Mouse (Mus musculus) intestine, postnatal 0 days (tissue): ENCODE results near the gene Slfn2. TPM values are rescaled to one million over a fixed set of nuclear protein-coding genes. Genes with fewer than 3 reads are reported as not detected.
A peak's percentile ranks its signal among the peaks of the same experiment; 100 is the strongest.

Experiments
- ATAC-seq: fragments of 200-750 bp; cut with Nextera tagmentation; 2 replicates; pipeline ENCODE4 v1.8.0; 2017; ENCODE audit warnings: mild to moderate bottlenecking, moderate TSS enrichment, moderate library complexity
- H3K27ac ChIP-seq: fragments of 300-500 bp; sonication (generic); 2 replicates; pipeline ENCODE4 v1.5.1; 2014; ENCODE audit warnings: mild to moderate bottlenecking, low read depth, low read length, moderate library complexity
- H3K27me3 ChIP-seq: fragments of 300-500 bp; sonication (generic); replicated peaks from 2 replicates; pipeline ENCODE4 v1.6.1; 2014; ENCODE audit warnings: low read length, mixed read lengths; ENCODE audit not compliant: control insufficient read depth, insufficient read depth
- H3K36me3 ChIP-seq: fragments of 300-500 bp; sonication (generic); 2 replicates; pipeline ENCODE4 v1.6.1; 2014; ENCODE audit warnings: mild to moderate bottlenecking, moderate library complexity; ENCODE audit not compliant: control insufficient read depth, insufficient read depth
- H3K4me1 ChIP-seq: fragments of 300-500 bp; sonication (generic); replicated peaks from 2 replicates; pipeline ENCODE4 v1.6.1; 2014; ENCODE audit warnings: antibody characterized with exemption, low read length, mixed read lengths; ENCODE audit not compliant: control insufficient read depth, insufficient read depth
- H3K4me2 ChIP-seq: fragments of 300-500 bp; sonication (generic); replicated peaks from 2 replicates; pipeline ENCODE4 v1.6.1; 2014; ENCODE audit warnings: low read depth, mild to moderate bottlenecking, moderate library complexity
- H3K4me3 ChIP-seq: fragments of 300-500 bp; sonication (generic); 2 replicates; pipeline ENCODE4 v1.5.1; 2014; ENCODE audit warnings: low read depth, low read length
- H3K9ac ChIP-seq: fragments of 300-500 bp; sonication (generic); 2 replicates; pipeline ENCODE4 v1.6.1; 2014; ENCODE audit warnings: mild to moderate bottlenecking, low read depth, low read length
- H3K9me3 ChIP-seq: fragments of 300-500 bp; sonication (generic); 2 replicates; pipeline ENCODE4 v1.6.1; 2016; ENCODE audit warnings: mixed run types; ENCODE audit not compliant: control insufficient read depth
- CTCF ChIP-seq: sonication (generic); IDR thresholded peaks from 2 replicates; pipeline ENCODE4 v1.5.1; 2016; ENCODE audit warnings: low read depth, mild to moderate bottlenecking, control low read depth, antibody characterized with exemption, moderate library complexity
- WGBS: fragments of 180-500 bp; shearing (Covaris S2); extraction: QIAGEN DNeasy Blood & Tissue Kit; methylation state at CpG from one replicate; pipeline ENCODE4 v1.1.7; 2014; 5-methylcytosine and 5-hydroxymethylcytosine counted together
- microRNA-seq: library from miRNA; unstranded; fragments of <30 nt; microRNA quantifications from one replicate; pipeline ENCODE4, GENCODE M21; 2016
- polyA plus RNA-seq: library from polyadenylated mRNA; unstranded; fragments of >200 nt; fragmentation: Nextera tagmentation; extraction: Ambion mirVana; gene quantifications from 2 replicates; pipeline ENCODE4 v1.2.1, GENCODE M21; 2015

The Slfn2 gene
- polyA plus RNA-seq, 1 experiment from 2014 or later: 21.0 TPM

DNA sequence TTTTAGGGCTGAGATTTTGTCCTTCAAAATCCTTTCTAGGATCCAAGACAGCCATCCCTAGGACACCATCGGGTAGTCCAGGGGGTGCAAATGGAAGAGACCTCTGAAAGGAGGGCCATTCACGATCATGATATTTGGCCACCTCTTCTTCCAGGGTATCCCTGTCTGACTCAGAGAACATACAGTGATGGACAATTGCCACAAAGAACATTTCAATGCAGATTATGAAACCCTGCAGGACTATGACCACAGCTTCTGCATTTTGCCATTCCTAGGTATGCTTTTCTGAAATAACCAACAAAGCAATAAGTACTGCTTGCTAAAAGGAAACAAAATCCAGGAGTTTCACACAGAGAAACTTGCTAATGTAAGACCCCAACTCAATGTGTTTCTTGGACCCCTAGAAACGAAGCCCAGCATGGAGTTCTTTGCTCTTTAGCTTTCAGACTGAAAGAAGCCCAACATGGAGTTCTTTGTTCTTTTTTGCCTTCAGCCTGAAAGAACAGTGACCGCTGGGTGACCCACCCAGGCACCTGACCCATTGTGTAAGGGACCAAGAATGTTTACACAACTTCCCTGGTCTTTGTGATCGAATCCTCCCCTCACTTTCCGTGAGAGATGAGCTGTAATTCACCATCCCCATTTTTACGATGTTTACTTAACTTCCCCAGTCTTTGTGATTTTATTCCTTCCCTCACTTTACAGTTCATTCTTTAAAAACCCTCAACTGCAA lies 18.0 kb downstream of the Slfn2 start:
- ATAC-seq: no peak
- WGBS: 53% methylated on average over 7 of the region's 7 CpGs

DNA sequence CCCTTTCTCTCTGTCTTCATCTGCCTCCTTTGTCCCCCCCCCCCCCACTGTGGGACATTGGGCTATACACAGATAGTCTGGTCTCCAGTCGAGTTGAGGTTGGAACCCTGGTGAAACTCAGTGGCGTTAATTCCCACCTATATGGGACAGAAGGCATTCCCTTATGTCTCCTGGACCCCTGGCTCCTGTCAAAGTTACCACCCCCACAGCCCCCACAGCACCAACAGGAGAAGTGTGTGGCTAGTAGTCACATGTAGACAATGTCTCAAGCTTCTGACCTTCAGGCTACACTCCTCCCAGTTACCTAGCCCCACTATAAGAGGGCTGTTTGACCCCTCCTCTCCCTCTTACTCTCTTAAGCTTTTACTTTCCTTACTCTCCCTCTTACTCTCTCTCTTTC lies 19.2 kb downstream of the Slfn2 start:
- Histone ChIP-seq H3K36me3 (no peaks in the 10 kb centered on the region), H3K27ac (no peak overlapping the region), H3K4me3 (no peak overlapping the region), H3K9ac (no peak overlapping the region), H3K9me3 (0 out of 2 replicates have a peak, but pooled peaks cover 4% of the 10 kb centered on the region), H3K27me3 (no peaks in the 10 kb centered on the region), H3K4me1 (no peaks in the 10 kb centered on the region), H3K4me2 (no peak overlapping the region)
- no peak for TF ChIP-seq CTCF
- WGBS: 89% methylated on average over 2 of the region's 2 CpGs
- ATAC-seq: no peak

More for the DNA sequence above, 18.0 kb downstream of the Slfn2 start:
- H3K4me1 ChIP-seq: no peaks in the 10 kb centered on the region
- H3K9ac ChIP-seq: no peak overlapping the region
- H3K9me3 ChIP-seq: 0 out of 2 replicates have a peak, but pooled peaks cover 4% of the 10 kb centered on the region
- TF ChIP-seq CTCF: no peak
- H3K27ac ChIP-seq: no peak overlapping the region
- no peaks in the 10 kb centered on the region for H3K36me3 ChIP-seq
- no peak overlapping the region for H3K4me3 ChIP-seq
- no peaks in the 10 kb centered on the region for H3K27me3 ChIP-seq
- no peak overlapping the region for H3K4me2 ChIP-seq

DNA sequence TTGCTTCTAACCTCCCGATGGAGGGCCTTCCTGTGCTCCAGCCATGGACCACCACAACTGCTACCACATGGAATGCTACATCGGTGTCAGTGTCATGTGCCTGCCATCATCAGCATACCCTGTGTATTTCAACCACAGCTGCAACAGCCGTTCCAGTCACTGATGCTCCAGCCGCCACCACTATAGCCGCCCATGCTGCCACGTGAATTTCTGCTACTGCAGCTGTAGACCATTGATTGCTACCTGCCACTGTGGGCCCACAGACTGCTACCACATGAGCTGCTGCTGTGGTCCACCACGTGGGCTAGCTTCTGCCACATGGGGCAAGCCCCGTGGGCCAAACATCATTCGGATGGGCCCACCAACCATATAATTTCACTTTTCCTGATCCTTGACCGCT lies 19.8 kb downstream of the Slfn2 start:
- Histone ChIP-seq H3K36me3 (no peaks in the 10 kb centered on the region), H3K4me2 (no peak overlapping the region), H3K9ac (no peak overlapping the region), H3K27ac (no peak overlapping the region), H3K9me3 (0 out of 2 replicates have a peak, but pooled peaks cover 4% of the 10 kb centered on the region), H3K27me3 (no peaks in the 10 kb centered on the region), H3K4me3 (no peak overlapping the region), H3K4me1 (no peaks in the 10 kb centered on the region)
- no peak for TF ChIP-seq CTCF
- 88% methylated on average over 10 of the region's 10 CpGs for WGBS
- no peak for ATAC-seq

DNA sequence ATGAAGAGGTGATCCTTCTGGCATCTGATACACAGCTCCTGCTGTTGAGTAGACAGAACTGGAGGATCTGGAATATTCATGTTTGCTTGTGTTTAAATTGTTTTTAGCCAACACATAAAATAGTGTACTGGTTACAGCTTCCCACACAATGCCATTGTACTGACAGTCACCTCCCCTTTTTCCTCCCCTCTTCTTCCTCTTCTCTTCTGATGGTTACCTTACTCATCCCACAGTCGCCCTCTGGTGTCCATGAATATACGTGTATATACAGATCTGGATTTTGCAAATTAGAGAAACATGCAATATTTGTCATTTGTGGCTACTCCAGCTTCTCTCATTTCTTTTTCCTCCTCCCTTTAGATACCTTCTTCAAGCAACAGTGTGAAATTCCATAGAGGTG lies 50.2 kb downstream of the Slfn2 start:
- WGBS: 23% methylated on average over 2 of the region's 2 CpGs
- Histone ChIP-seq H3K9me3 (no peaks in the 10 kb centered on the region), H3K36me3 (no peaks in the 10 kb centered on the region), H3K4me1 (no peaks in the 10 kb centered on the region), H3K4me3 (no peak overlapping the region), H3K27me3 (no peaks in the 10 kb centered on the region), H3K9ac (no peak overlapping the region), H3K27ac (no peak overlapping the region), H3K4me2 (no peak overlapping the region)
- ATAC-seq: no peak
- peak; percentile 71 for TF ChIP-seq CTCF

DNA sequence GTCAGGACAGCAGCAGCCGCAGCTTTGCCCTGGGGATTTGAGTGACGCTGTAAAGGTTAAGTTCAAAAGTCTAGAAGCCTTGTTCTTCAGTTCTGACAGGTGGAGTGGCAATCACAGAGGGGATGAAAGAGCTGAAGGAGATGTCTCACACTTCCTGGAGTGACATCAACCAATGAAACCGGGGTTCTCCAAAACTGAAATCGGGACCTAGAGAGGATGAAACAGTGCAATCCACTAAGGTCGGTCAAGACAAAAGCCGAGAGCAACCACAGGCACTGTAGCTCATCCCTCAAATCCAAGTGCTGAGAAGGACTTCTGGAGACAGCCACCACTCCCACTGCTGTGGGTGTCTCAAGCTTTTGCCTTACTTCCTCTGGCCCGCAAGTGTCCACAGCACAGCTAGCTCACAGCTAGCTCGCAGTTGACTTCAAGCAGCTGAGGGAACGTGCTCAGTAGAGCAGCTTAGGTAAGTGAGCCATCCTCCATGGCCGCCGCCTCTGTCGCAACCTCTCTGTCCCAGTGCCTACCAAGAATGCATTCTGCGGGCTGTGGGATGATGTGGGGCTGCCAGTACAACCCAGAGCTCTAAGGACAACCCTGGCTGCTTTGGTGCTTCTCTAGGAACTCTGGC lies 51.8 kb downstream of the Slfn2 start, which contains the start of gene Slfn1:
Gene Slfn1, plus strand, starts transcription at position 253 of the 631 bp plus-strand sequence.
- no peak for TF ChIP-seq CTCF
- no peak for ATAC-seq
- no peak within 1 kb of the TSS for H3K4me3 ChIP-seq
- H3K4me2 ChIP-seq: no peak within 1 kb of the TSS
- no peaks in the 10 kb centered on the region for H3K9me3 ChIP-seq
- no peak within 1 kb of the TSS for H3K9ac ChIP-seq
- WGBS: 86% methylated on average over 13 of the region's 13 CpGs
- no peaks in the 10 kb centered on the region for H3K4me1 ChIP-seq
- no peaks in the 10 kb centered on the region for H3K27me3 ChIP-seq
- H3K36me3 ChIP-seq: no peaks in the 10 kb centered on the region
- H3K27ac ChIP-seq: no peak within 1 kb of the TSS

DNA sequence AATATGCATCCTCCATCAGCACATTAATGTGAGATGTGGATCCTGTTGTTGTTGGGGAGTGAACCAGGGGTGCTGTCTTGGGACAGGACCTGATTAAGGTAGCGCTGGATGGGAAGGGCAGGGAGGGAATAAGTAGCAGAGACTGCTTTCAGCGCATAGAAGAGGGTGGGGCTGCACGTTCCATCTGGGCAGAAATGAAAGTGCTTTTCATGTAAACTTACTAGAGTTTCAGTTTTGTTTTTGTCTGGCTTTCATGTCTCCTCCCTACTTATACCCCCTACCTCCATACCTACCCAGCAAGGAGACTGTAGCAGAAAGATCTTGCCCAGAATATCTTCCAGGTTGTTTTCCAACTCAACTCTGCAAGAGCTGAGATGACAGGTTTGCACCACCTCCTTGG lies 53.1 kb downstream of the Slfn2 start:
- no peak for ATAC-seq
- H3K27me3 ChIP-seq: no peaks in the 10 kb centered on the region
- 44% methylated on average over 3 of the region's 3 CpGs for WGBS
- no peak for TF ChIP-seq CTCF
- no peak overlapping the region for H3K27ac ChIP-seq
- H3K4me3 ChIP-seq: no peak overlapping the region
- no peak overlapping the region for H3K9ac ChIP-seq
- H3K36me3 ChIP-seq: no peaks in the 10 kb centered on the region
- H3K4me2 ChIP-seq: no peak overlapping the region
- no peaks in the 10 kb centered on the region for H3K4me1 ChIP-seq
- H3K9me3 ChIP-seq: no peaks in the 10 kb centered on the region

Small RNA genes lying within 50 kb of the gene (microRNA-seq; reads per million reads assigned to microRNA genes)
- not detected for gene Gm27598

Other genes with a start within 250 kb of the Slfn2 start
- 9.7 and 9.8 TPM in 2 replicates for gene Rffl, start 193.9 kb upstream of the Slfn2 start, polyA plus RNA-seq
- gene Rad51d, start 174.5 kb upstream of the Slfn2 start, polyA plus RNA-seq: 9.1 and 9.7 TPM in 2 replicates
- gene Fndc8, start 173.0 kb upstream of the Slfn2 start, polyA plus RNA-seq: 0.09 and 0.16 TPM in 2 replicates
- gene Nle1, start 156.7 kb upstream of the Slfn2 start, polyA plus RNA-seq: 8.0 and 10.2 TPM in 2 replicates
- 1.6 and 1.9 TPM in 2 replicates for gene Unc45b, start 154.6 kb upstream of the Slfn2 start, polyA plus RNA-seq
- 3.7 and 3.9 TPM in 2 replicates for gene Slfn5, start 113.8 kb upstream of the Slfn2 start, polyA plus RNA-seq
- 5.0 and 5.6 TPM in 2 replicates for gene Slfn9, start 73.3 kb upstream of the Slfn2 start, polyA plus RNA-seq
- 0.25 and 0.30 TPM in 2 replicates for gene Slfn8, start 44.3 kb upstream of the Slfn2 start, polyA plus RNA-seq
- gene Slfn1, start 51.7 kb downstream of the Slfn2 start, polyA plus RNA-seq: 0.51 and 0.53 TPM in 2 replicates
- gene Slfn4, start 110.1 kb downstream of the Slfn2 start, polyA plus RNA-seq: 1.3 and 1.9 TPM in 2 replicates
- gene Slfn3, start 126.2 kb downstream of the Slfn2 start, polyA plus RNA-seq: 0.59 and 0.82 TPM in 2 replicates
- not detected in 2 replicates for gene Slfn14, start 221.6 kb downstream of the Slfn2 start, polyA plus RNA-seq
- gene Ap2b1, start 233.9 kb downstream of the Slfn2 start, polyA plus RNA-seq: 20.4 and 20.7 TPM in 2 replicates
- 8.6 and 9.3 TPM in 2 replicates for gene Pex12, start 237.5 kb downstream of the Slfn2 start, polyA plus RNA-seq